Mouse (Mus musculus): Measurements from ENCODE around the gene Ruvbl2. TPM values are rescaled to one million over a fixed set of nuclear protein-coding genes. Genes with fewer than 3 reads are reported as not detected.

The Ruvbl2 gene
- total RNA-seq, 1 experiment: 228 TPM

- Histone ChIP-seq H3K4me3 (ENCODE audit: insufficient read depth in 1 of 2, low read depth in 1 of 2, low read length in 2 of 2, poor library complexity in 1 of 2, severe bottlenecking in 1 of 2) (peak within 1 kb of the TSS; percentile 73 to 96), H3K9me3 (ENCODE audit: control insufficient read depth, insufficient read depth, low read depth, low read length) (no peaks in the 10 kb centered on the region), H3K36me3 (ENCODE audit: control insufficient read depth, insufficient read depth, low read length, poor library complexity, severe bottlenecking) (peaks cover 18% of the 10 kb centered on the region), H3K4me1 (ENCODE audit: control insufficient read depth in 2 of 2, insufficient read depth in 2 of 2, low read length in 2 of 2, poor library complexity in 1 of 2) (peaks cover 3 to 9% of the 10 kb centered on the region in 2 experiments; a peak in 1 of 4 replicates), H3K9ac (ENCODE audit: insufficient read depth, low read depth, low read length, poor library complexity, severe bottlenecking) (peak within 1 kb of the TSS; percentile 99), H3K27ac (ENCODE audit: insufficient read depth, low read depth, low read length, poor library complexity, severe bottlenecking) (peak within 1 kb of the TSS; percentile 99)
- DNase-seq (ENCODE audit: low read depth, low spot score): peak; percentile 100
- in situ Hi-C loops (cut with MboI; ENCODE audit: low sequenced_read_pairs in 2 of 2, unreplicated experiment in 2 of 2): no loop called here
- no peak for TF ChIP-seq ZC3H11A (IDR thresholded peaks at IDR 0.05; ENCODE audit: borderline replicate concordance, low read depth, low read length)
- TF ChIP-seq CHD2 (IDR thresholded peaks at IDR 0.05; ENCODE audit: low read depth, low read length): peak; percentile 90
- TF ChIP-seq MAFK (IDR thresholded peaks at IDR 0.05; ENCODE audit: insufficient read depth, low read depth, low read length): no peak
- 0 out of 2 replicates have a peak, but pooled peaks have one; percentile 16 for TF ChIP-seq HCFC1 (IDR thresholded peaks at IDR 0.05; ENCODE audit: borderline replicate concordance, insufficient read depth, low read length)
- no peak for TF ChIP-seq ZNF384 (IDR thresholded peaks at IDR 0.05; ENCODE audit: low read depth, low read length)
Measured at GRCm38 (mm10) chr7:45395578-45396336, 42.1 kb downstream of the Ruvbl2 start, which contains the start of gene Snrnp70. Gene Snrnp70, minus strand, starts transcription at chr7:45395742.

- DNase-seq (ENCODE audit: low read depth, low spot score): no peak
- in situ Hi-C loops (cut with MboI; ENCODE audit: low sequenced_read_pairs in 2 of 2, unreplicated experiment in 2 of 2): no loop called here
- Histone ChIP-seq H3K27ac (ENCODE audit: insufficient read depth, low read depth, low read length, poor library complexity, severe bottlenecking) (peak overlapping the region; percentile 99), H3K36me3 (ENCODE audit: control insufficient read depth, insufficient read depth, low read length, poor library complexity, severe bottlenecking) (peaks cover 22% of the 10 kb centered on the region), H3K9ac (ENCODE audit: insufficient read depth, low read depth, low read length, poor library complexity, severe bottlenecking) (peak overlapping the region; percentile 99), H3K4me1 (ENCODE audit: control insufficient read depth in 2 of 2, insufficient read depth in 2 of 2, low read length in 2 of 2, poor library complexity in 1 of 2) (peaks cover 2 to 9% of the 10 kb centered on the region in 2 experiments; a peak in 1 of 4 replicates), H3K9me3 (ENCODE audit: control insufficient read depth, insufficient read depth, low read depth, low read length) (no peaks in the 10 kb centered on the region), H3K4me3 (ENCODE audit: insufficient read depth in 1 of 2, low read depth in 1 of 2, low read length in 2 of 2, poor library complexity in 1 of 2, severe bottlenecking in 1 of 2) (peak overlapping the region; percentile 73 to 96)
- TF ChIP-seq HCFC1 (IDR thresholded peaks at IDR 0.05; ENCODE audit: borderline replicate concordance, insufficient read depth, low read length) (peak; percentile 60; the same call in 1 of the 2 replicates), ZNF384 (IDR thresholded peaks at IDR 0.05; ENCODE audit: low read depth, low read length) (peak; percentile 97), ZC3H11A (IDR thresholded peaks at IDR 0.05; ENCODE audit: borderline replicate concordance, low read depth, low read length) (no peak), CHD2 (IDR thresholded peaks at IDR 0.05; ENCODE audit: low read depth, low read length) (no peak; the same call in 1 of the 2 replicates), MAFK (IDR thresholded peaks at IDR 0.05; ENCODE audit: insufficient read depth, low read depth, low read length) (no peak)
Measured at GRCm38 (mm10) chr7:45395129-45395541, 42.8 kb downstream of the Ruvbl2 start.

GRCm38 (mm10) chr7:45386077-45386476 is 51.8 kb downstream of the Ruvbl2 start:
- in situ Hi-C loops (cut with MboI; ENCODE audit: low sequenced_read_pairs in 2 of 2, unreplicated experiment in 2 of 2): no loop called here
- no peak for DNase-seq (ENCODE audit: low read depth, low spot score)
- no peak overlapping the region for H3K27ac ChIP-seq (ENCODE audit: insufficient read depth, low read depth, low read length, poor library complexity, severe bottlenecking)
- H3K4me1 ChIP-seq (ENCODE audit: control insufficient read depth in 2 of 2, insufficient read depth in 2 of 2, low read length in 2 of 2, poor library complexity in 1 of 2): peaks cover 0 to 5% of the 10 kb centered on the region in 2 experiments; a peak in 1 of 4 replicates
- no peak overlapping the region for H3K9ac ChIP-seq (ENCODE audit: insufficient read depth, low read depth, low read length, poor library complexity, severe bottlenecking)
- TF ChIP-seq HCFC1 (IDR thresholded peaks at IDR 0.05; ENCODE audit: borderline replicate concordance, insufficient read depth, low read length) (no peak), ZNF384 (IDR thresholded peaks at IDR 0.05; ENCODE audit: low read depth, low read length) (no peak), MAFK (IDR thresholded peaks at IDR 0.05; ENCODE audit: insufficient read depth, low read depth, low read length) (no peak), CHD2 (IDR thresholded peaks at IDR 0.05; ENCODE audit: low read depth, low read length) (no peak), ZC3H11A (IDR thresholded peaks at IDR 0.05; ENCODE audit: borderline replicate concordance, low read depth, low read length) (no peak)
- H3K9me3 ChIP-seq (ENCODE audit: control insufficient read depth, insufficient read depth, low read depth, low read length): no peaks in the 10 kb centered on the region
- no peak overlapping the region for H3K4me3 ChIP-seq (ENCODE audit: insufficient read depth in 1 of 2, low read depth in 1 of 2, low read length in 2 of 2, poor library complexity in 1 of 2, severe bottlenecking in 1 of 2)
- H3K36me3 ChIP-seq (ENCODE audit: control insufficient read depth, insufficient read depth, low read length, poor library complexity, severe bottlenecking): peaks cover 74% of the 10 kb centered on the region

GRCm38 (mm10) chr7:45376057-45376456 is 61.8 kb downstream of the Ruvbl2 start:
- Histone ChIP-seq H3K4me3 (ENCODE audit: insufficient read depth in 1 of 2, low read depth in 1 of 2, low read length in 2 of 2, poor library complexity in 1 of 2, severe bottlenecking in 1 of 2) (no peak overlapping the region), H3K27ac (ENCODE audit: insufficient read depth, low read depth, low read length, poor library complexity, severe bottlenecking) (no peak overlapping the region), H3K9me3 (ENCODE audit: control insufficient read depth, insufficient read depth, low read depth, low read length) (no peaks in the 10 kb centered on the region), H3K36me3 (ENCODE audit: control insufficient read depth, insufficient read depth, low read length, poor library complexity, severe bottlenecking) (peaks cover 56% of the 10 kb centered on the region), H3K4me1 (ENCODE audit: control insufficient read depth in 2 of 2, insufficient read depth in 2 of 2, low read length in 2 of 2, poor library complexity in 1 of 2) (peaks cover 0 to 9% of the 10 kb centered on the region in 2 experiments; a peak in 2 of 4 replicates), H3K9ac (ENCODE audit: insufficient read depth, low read depth, low read length, poor library complexity, severe bottlenecking) (no peak overlapping the region)
- no peak for DNase-seq (ENCODE audit: low read depth, low spot score)
- no peak for TF ChIP-seq ZNF384 (IDR thresholded peaks at IDR 0.05; ENCODE audit: low read depth, low read length)
- in situ Hi-C loops (cut with MboI; ENCODE audit: low sequenced_read_pairs in 2 of 2, unreplicated experiment in 2 of 2): no loop called here
